Mouse (Mus musculus) gastrocnemius, postnatal 14 days (tissue): ENCODE data around the gene Rit1. TPM values are rescaled to one million over a fixed set of nuclear protein-coding genes. Genes with fewer than 3 reads are reported as not detected.
"Not testable (repeated sequence)": the region's sequence is repeated elsewhere in the genome, so short reads cannot be mapped to it uniquely, and the experiment has no call there.

Experiments used
- DNase-seq: peaks from one replicate; pipeline ENCODE4 v3.0.0; 2021; ENCODE audit warnings: mixed read lengths
- intact Hi-C: fragments of 180-260 bp; cut with DNase I; formaldehyde crosslinking; loops from one replicate; pipeline ENCODE4 v1.15.1; 2025; ENCODE audit warnings: low total_unique reads
- total RNA-seq, 2 experiments: library from RNA; stranded (reverse); gene quantifications; 2 replicates each; pipeline ENCODE4 v1.2.3; 2021

Gene Rit1
- total RNA-seq, 2 experiments from 2014 or later: 17.3 to 21.4 TPM

GRCm38 (mm10) chr3:88717831-88718230 lies 1.2 kb downstream of the Rit1 start:
- no peak for DNase-seq
- intact Hi-C loops: no loop called here

- intact Hi-C loops: no loop called here
- DNase-seq: no peak
Measured at GRCm38 (mm10) chr3:88719098-88719497, 2.5 kb downstream of the Rit1 start.

GRCm38 (mm10) chr3:88736556-88736955 lies 19.9 kb downstream of the Rit1 start:
- intact Hi-C loops: loop anchor here (5.0 kb wide), 1 partner anchor 59 kb away; no protein-coding TSS in a partner anchor

GRCm38 (mm10) chr3:88738641-88739040 lies 22.0 kb downstream of the Rit1 start:
- peak; percentile 54 for DNase-seq
- intact Hi-C loops: loop anchor here (5.0 kb wide), 1 partner anchor 61 kb away; no protein-coding TSS in a partner anchor

More at GRCm38 (mm10) chr3:88736556-88736955, 19.9 kb downstream of the Rit1 start:
- no peak for DNase-seq

- DNase-seq: no peak
- intact Hi-C loops: no loop called here
Measured at GRCm38 (mm10) chr3:88740147-88740546, 23.5 kb downstream of the Rit1 start.

- intact Hi-C loops: no loop called here
- no peak for DNase-seq
Measured at GRCm38 (mm10) chr3:88745534-88745933, 28.9 kb downstream of the Rit1 start.

GRCm38 (mm10) chr3:88746139-88746870 lies 29.7 kb downstream of the Rit1 start:
- DNase-seq: no peak
- intact Hi-C loops: no loop called here

- intact Hi-C loops: no loop called here
- DNase-seq: no peak
Measured at GRCm38 (mm10) chr3:88746871-88747231, 30.2 kb downstream of the Rit1 start.

GRCm38 (mm10) chr3:88754283-88754682 lies 37.6 kb downstream of the Rit1 start:
- intact Hi-C loops: no loop called here

GRCm38 (mm10) chr3:88755541-88755940 lies 38.9 kb downstream of the Rit1 start:
- no peak for DNase-seq
- intact Hi-C loops: no loop called here

More at GRCm38 (mm10) chr3:88754283-88754682, 37.6 kb downstream of the Rit1 start:
- no peak for DNase-seq

GRCm38 (mm10) chr3:88756276-88756675 lies 39.6 kb downstream of the Rit1 start:
- DNase-seq: no peak
- intact Hi-C loops: no loop called here

- DNase-seq: peak; percentile 87
- intact Hi-C loops: no loop called here
Measured at GRCm38 (mm10) chr3:88758045-88758500, 41.4 kb downstream of the Rit1 start.

GRCm38 (mm10) chr3:88761619-88762018 lies 45.0 kb downstream of the Rit1 start:
- intact Hi-C loops: no loop called here
- DNase-seq: no peak

GRCm38 (mm10) chr3:88762401-88762831 lies 45.8 kb downstream of the Rit1 start:
- intact Hi-C loops: no loop called here
- no peak for DNase-seq

- intact Hi-C loops, DNase-seq: not testable (repeated sequence)
Measured at GRCm38 (mm10) chr3:88771189-88771940, 54.7 kb downstream of the Rit1 start.

- DNase-seq, intact Hi-C loops: not testable (repeated sequence)
Measured at GRCm38 (mm10) chr3:88771941-88772280, 55.3 kb downstream of the Rit1 start.

- DNase-seq: peak; percentile 80
- intact Hi-C loops: not testable (repeated sequence)
Measured at GRCm38 (mm10) chr3:88772399-88772798, 55.8 kb downstream of the Rit1 start.

GRCm38 (mm10) chr3:88773163-88773562 lies 56.5 kb downstream of the Rit1 start:
- intact Hi-C loops, DNase-seq: not testable (repeated sequence)

GRCm38 (mm10) chr3:88774939-88775841 lies 58.6 kb downstream of the Rit1 start, which contains the start of gene Syt11:
Gene Syt11, minus strand, starts transcription at chr3:88775164.
- DNase-seq, intact Hi-C loops: not testable (repeated sequence)
